Mouse (Mus musculus) liver, postnatal 0 days (tissue): ENCODE measurements around the gene Tdrd9.

Experiments
- CTCF ChIP-seq: sonication (generic); IDR thresholded peaks from 2 replicates; pipeline ENCODE4 v1.5.1; 2016; ENCODE audit warnings: antibody characterized with exemption, low read depth
- EP300 ChIP-seq: IDR thresholded peaks from 2 replicates; pipeline ENCODE4 v1.6.1; 2016; ENCODE audit warnings: antibody characterized with exemption, low read depth, mild to moderate bottlenecking

- no peak for TF ChIP-seq CTCF
- no peak for TF ChIP-seq EP300
Observed at GRCm38 (mm10) chr12:112117006-112117405, 145.6 kb downstream of the Tdrd9 start.
